21 mouse cellular contexts compared by ENCODE assay signal in genomic region chr6:91583346-91583745, GRCm38 (mm10).
"Had no signal": no experiment of that assay in that cellular context is flagged by ENCODE, and none has a peak within 500 bp of the region (broad histone marks: within the 10 kb centered on the region; RNA-seq: fewer than 3 reads in every experiment).

No protein-coding gene starts in this region.

- H3K9me3 ChIP-seq: limb, embryonic 10.5 days; limb, embryonic 13.5 days; megakaryocyte, embryonic 14.5 days; midbrain, embryonic 10.5 days; midbrain, embryonic 13.5 days; neural tube, embryonic 13.5 days had no signal

- H3K27ac ChIP-seq: layer of hippocampus, adult 2 months; limb, embryonic 10.5 days; limb, embryonic 13.5 days; liver, embryonic 14.5 days; midbrain, embryonic 10.5 days; midbrain, embryonic 13.5 days; neural tube, embryonic 13.5 days; stomach, postnatal 0 days had no signal

- H3K4me2 ChIP-seq: limb, embryonic 13.5 days; midbrain, embryonic 13.5 days; neural tube, embryonic 13.5 days had no signal

- H3K9ac ChIP-seq: limb, embryonic 13.5 days; liver, embryonic 14.5 days; liver, postnatal 0 days; midbrain, embryonic 13.5 days; neural tube, embryonic 13.5 days had no signal

- DNase-seq: kidney, adult 18-20 months; kidney, postnatal 14 days; layer of hippocampus, adult 9-11 months; liver; liver, postnatal 0 days; thymus, adult 2 months; thymus, postnatal 14 days; thymus, postnatal 4 days had no signal

- ATAC-seq: inflammation-experienced regulatory T-cells, adult 6 months; intestine, embryonic 16.5 days; midbrain, embryonic 13.5 days; midbrain, embryonic 16.5 days had no signal

- H3K36me3 ChIP-seq: limb, embryonic 10.5 days; limb, embryonic 13.5 days; midbrain, embryonic 10.5 days; midbrain, embryonic 13.5 days; neural tube, embryonic 13.5 days had no signal

- H3K4me1 ChIP-seq: limb, embryonic 10.5 days; limb, embryonic 13.5 days; neural tube, embryonic 13.5 days had no signal

- H3K27me3 ChIP-seq: limb, embryonic 13.5 days; midbrain, embryonic 13.5 days; neural tube, embryonic 13.5 days had no signal

- H3K4me3 ChIP-seq: layer of hippocampus, adult 2 months; limb, embryonic 10.5 days; limb, embryonic 13.5 days; megakaryocyte, embryonic 14.5 days; midbrain, embryonic 10.5 days; midbrain, embryonic 13.5 days; myocyte; neural tube, embryonic 13.5 days had no signal
